Mouse (Mus musculus) heart, postnatal 10 days (tissue): ENCODE measurements at regions not wholly inside any gene's neighbourhood (a gene's known extent, or its start where the extent isn't known, plus 50 kb on each side); places are given as distances from the start of the nearest gene placed in this dataset.

Source experiments
- DNase-seq, 2 experiments: peaks; one replicate each; pipeline ENCODE4 v3.0.0; 2021
- intact Hi-C: fragments of 180-260 bp; cut with DNase I; formaldehyde crosslinking; loops from one replicate; pipeline ENCODE4 v1.15.1; 2025

GRCm38 (mm10) chr14:97170841-97171240 lies 651.9 kb upstream of the Klhl1 start:
- DNase-seq: no peak

GRCm38 (mm10) chr14:97165793-97166192 lies 646.9 kb upstream of the Klhl1 start:
- DNase-seq: no peak
- intact Hi-C loops: no loop called here

More at GRCm38 (mm10) chr14:97170841-97171240, 651.9 kb upstream of the Klhl1 start:
- intact Hi-C loops: no loop called here

- intact Hi-C loops: no loop called here
- DNase-seq: no peak
Measured at GRCm38 (mm10) chr14:97148997-97149653, 630.2 kb upstream of the Klhl1 start.

GRCm38 (mm10) chr14:97115918-97116635 lies 597.2 kb upstream of the Klhl1 start:
- no peak for DNase-seq
- intact Hi-C loops: no loop called here

- no peak for DNase-seq
- intact Hi-C loops: no loop called here
Measured at GRCm38 (mm10) chr14:97101090-97101675, 582.3 kb upstream of the Klhl1 start.

GRCm38 (mm10) chr14:97093389-97093788 lies 574.5 kb upstream of the Klhl1 start:
- intact Hi-C loops: no loop called here
- DNase-seq: no peak

- no peak for DNase-seq
Measured at GRCm38 (mm10) chr14:97088863-97089262, 570.0 kb upstream of the Klhl1 start.

GRCm38 (mm10) chr14:97087346-97087745 lies 568.4 kb upstream of the Klhl1 start:
- intact Hi-C loops: no loop called here
- DNase-seq: no peak

More at GRCm38 (mm10) chr14:97088863-97089262, 570.0 kb upstream of the Klhl1 start:
- intact Hi-C loops: no loop called here

- intact Hi-C loops: no loop called here
- no peak for DNase-seq
Measured at GRCm38 (mm10) chr14:97086363-97087309, 567.7 kb upstream of the Klhl1 start.

- intact Hi-C loops: no loop called here
- DNase-seq: no peak
Measured at GRCm38 (mm10) chr14:97074808-97075207, 555.9 kb upstream of the Klhl1 start.

- intact Hi-C loops: no loop called here
- DNase-seq: no peak
Measured at GRCm38 (mm10) chr14:97068770-97069169, 549.9 kb upstream of the Klhl1 start.

GRCm38 (mm10) chr14:97068313-97068712 lies 549.4 kb upstream of the Klhl1 start:
- no peak for DNase-seq
- intact Hi-C loops: no loop called here

GRCm38 (mm10) chr14:97045321-97045720 lies 526.4 kb upstream of the Klhl1 start:
- DNase-seq: peak in 1 of 2 experiments; percentile 2
- intact Hi-C loops: no loop called here

- intact Hi-C loops: loop anchor here (2.0 kb wide), 1 partner anchor 15 kb away; no protein-coding TSS in a partner anchor
- DNase-seq: no peak
Measured at GRCm38 (mm10) chr14:97039850-97040249, 520.9 kb upstream of the Klhl1 start.

GRCm38 (mm10) chr14:97028528-97028927 lies 509.6 kb upstream of the Klhl1 start:
- DNase-seq: no peak
- intact Hi-C loops: no loop called here

GRCm38 (mm10) chr14:97006294-97006693 lies 487.4 kb upstream of the Klhl1 start:
- intact Hi-C loops: no loop called here
- DNase-seq: no peak

- no peak for DNase-seq
- intact Hi-C loops: no loop called here
Measured at GRCm38 (mm10) chr14:96995081-96995480, 476.2 kb upstream of the Klhl1 start.

- no peak for DNase-seq
- intact Hi-C loops: no loop called here
Measured at GRCm38 (mm10) chr14:96990542-96991162, 471.8 kb upstream of the Klhl1 start.

GRCm38 (mm10) chr14:96963074-96963447 lies 444.2 kb upstream of the Klhl1 start:
- no peak for DNase-seq
- intact Hi-C loops: loop anchor here (5.0 kb wide), 2 partner anchors 1219 to 1989 kb away; no protein-coding TSS in a partner anchor

- intact Hi-C loops: loop anchor here (5.0 kb wide), 2 partner anchors 1220 to 1990 kb away; no protein-coding TSS in a partner anchor
- no peak for DNase-seq
Measured at GRCm38 (mm10) chr14:96962426-96963073, 443.6 kb upstream of the Klhl1 start.
